Mouse (Mus musculus) heart, embryonic 12.5 days (tissue): ENCODE results near the gene Car6. TPM values are rescaled to one million over a fixed set of nuclear protein-coding genes. Genes with fewer than 3 reads are reported as not detected.
A peak's percentile ranks its signal among the peaks of the same experiment; 100 is the strongest.

Source experiments
- ATAC-seq: fragments of 200-750 bp; cut with Nextera tagmentation; 2 replicates; pipeline ENCODE4 v1.8.0; 2017; ENCODE audit warnings: moderate TSS enrichment, moderate library complexity; ENCODE audit not compliant: insufficient number of reproducible peaks, low FRiP score
- H3K27ac ChIP-seq: fragments of 300-500 bp; sonication (generic); 2 replicates; pipeline ENCODE4 v1.5.1; 2016; ENCODE audit warnings: mild to moderate bottlenecking, moderate library complexity; ENCODE audit not compliant: poor library complexity, severe bottlenecking
- H3K27me3 ChIP-seq: fragments of 300-500 bp; sonication (generic); replicated peaks from 2 replicates; pipeline ENCODE4 v1.6.1; 2016; ENCODE audit warnings: mild to moderate bottlenecking, moderate library complexity
- H3K36me3 ChIP-seq: fragments of 300-500 bp; sonication (generic); 2 replicates; pipeline ENCODE4 v1.6.1; 2016; ENCODE audit warnings: mild to moderate bottlenecking, moderate library complexity
- H3K4me1 ChIP-seq: fragments of 300-500 bp; sonication (generic); replicated peaks from 2 replicates; pipeline ENCODE4 v1.6.1; 2016; ENCODE audit warnings: mild to moderate bottlenecking
- H3K4me2 ChIP-seq: fragments of 300-500 bp; sonication (generic); 2 replicates; pipeline ENCODE4 v1.6.1; 2016; ENCODE audit warnings: mild to moderate bottlenecking, moderate library complexity
- H3K4me3 ChIP-seq: fragments of 300-500 bp; sonication (generic); 2 replicates; pipeline ENCODE4 v1.5.1; 2016; ENCODE audit warnings: mild to moderate bottlenecking
- H3K9ac ChIP-seq: fragments of 300-500 bp; sonication (generic); 2 replicates; pipeline ENCODE4 v1.6.1; 2016; ENCODE audit warnings: mild to moderate bottlenecking, moderate library complexity
- H3K9me3 ChIP-seq: fragments of 300-500 bp; sonication (generic); replicated peaks from 2 replicates; pipeline ENCODE4 v1.6.1; 2016; ENCODE audit warnings: mild to moderate bottlenecking, moderate library complexity
- WGBS: fragments of 180-500 bp; shearing (Covaris S2); methylation state at CpG from one replicate; pipeline ENCODE4 v1.1.7; 2016; 5-methylcytosine and 5-hydroxymethylcytosine counted together
- polyA plus RNA-seq: library from polyadenylated mRNA; unstranded; fragments of >200 nt; fragmentation: Nextera tagmentation; extraction: Ambion mirVana; gene quantifications from 2 replicates; pipeline ENCODE4 v1.2.1, GENCODE M21; 2016

Car6 gene
- polyA plus RNA-seq, 1 experiment from 2014 or later, result not detected

DNA sequence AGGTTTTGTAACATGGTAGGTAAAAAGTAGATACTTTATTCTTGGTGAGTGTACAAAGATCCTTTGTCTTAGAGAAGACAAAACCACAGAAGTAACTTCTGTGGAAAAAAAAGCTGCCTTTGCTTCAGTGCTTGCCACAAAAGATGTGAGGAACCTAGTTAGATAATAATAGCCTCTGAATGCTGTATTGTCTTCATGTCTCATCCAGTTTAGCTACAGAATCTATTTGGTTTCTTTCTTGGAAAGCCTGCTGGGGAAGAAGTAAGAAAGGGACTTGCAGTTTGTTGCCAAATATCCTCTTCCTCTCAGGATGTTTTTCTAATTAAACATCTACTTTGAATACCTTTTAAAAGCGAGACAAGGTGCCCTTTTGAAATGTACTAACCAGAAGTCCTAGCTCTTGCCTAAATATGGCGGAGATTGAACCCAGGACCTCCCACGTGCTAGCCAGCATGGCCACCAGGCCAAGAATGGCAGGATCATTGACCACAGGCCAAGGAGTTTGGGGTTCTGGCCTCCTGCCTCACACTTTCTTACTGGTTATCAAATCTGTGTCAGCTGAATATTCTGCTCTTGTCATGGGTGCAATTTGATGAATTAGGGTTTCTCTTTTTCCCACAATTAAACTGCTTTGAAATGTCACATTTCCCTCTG, 37.4 kb upstream of the Car6 start:
- Histone ChIP-seq H3K27me3 (no peaks in the 10 kb centered on the region), H3K4me3 (peak overlapping the region; percentile 96), H3K4me2 (peak overlapping the region; percentile 87), H3K4me1 (peaks cover 54% of the 10 kb centered on the region), H3K9ac (peak overlapping the region; percentile 99), H3K27ac (peak overlapping the region; percentile 97), H3K9me3 (no peaks in the 10 kb centered on the region), H3K36me3 (peaks cover 44% of the 10 kb centered on the region)
- 5% methylated on average over 3 of the region's 3 CpGs for WGBS
- no peak for ATAC-seq

DNA sequence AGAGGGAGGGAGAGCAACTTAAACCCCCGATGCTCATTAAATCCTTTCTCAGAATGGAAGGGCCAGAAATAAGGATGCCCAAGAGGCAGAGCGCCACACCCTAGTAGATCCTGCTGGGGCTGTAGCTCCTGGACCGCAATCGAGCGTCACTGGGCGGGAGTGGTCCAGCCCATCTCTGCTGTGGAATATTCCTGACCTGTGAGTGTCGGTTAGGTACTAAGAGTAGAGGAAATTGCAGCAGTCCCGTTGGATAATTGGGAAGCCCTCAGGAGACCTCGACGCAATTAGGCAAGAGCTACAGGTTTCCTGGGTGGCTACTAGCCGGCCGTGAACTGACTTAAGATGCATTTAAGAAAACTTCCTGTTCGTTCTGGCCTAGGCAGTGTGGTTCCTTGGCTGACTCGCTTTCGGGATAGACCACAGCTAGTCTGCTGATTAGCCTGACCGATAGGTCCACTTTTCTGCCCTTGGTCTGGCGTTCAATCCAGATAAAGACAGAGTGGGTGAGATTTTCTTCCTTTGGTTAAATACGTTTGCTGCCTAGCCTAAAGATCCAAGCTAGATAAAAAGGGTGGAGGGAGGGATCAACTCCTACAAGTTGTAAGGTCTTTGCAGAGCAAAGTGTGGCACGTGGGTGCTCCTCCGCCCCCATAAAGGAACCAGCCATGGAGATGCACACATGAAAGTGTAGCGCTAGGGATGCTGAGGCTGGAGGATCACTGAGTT, 36.7 kb upstream of the Car6 start:
- ATAC-seq, result 0 out of 2 replicates have a peak, but pooled peaks have one; percentile 24
- H3K4me1 ChIP-seq, result peaks cover 47% of the 10 kb centered on the region
- H3K9ac ChIP-seq, result peak overlapping the region; percentile 99
- peak overlapping the region; percentile 87 for H3K4me2 ChIP-seq
- no peaks in the 10 kb centered on the region for H3K27me3 ChIP-seq
- peak overlapping the region; percentile 97 for H3K27ac ChIP-seq
- peaks cover 37% of the 10 kb centered on the region for H3K36me3 ChIP-seq
- H3K9me3 ChIP-seq, result no peaks in the 10 kb centered on the region
- under 1% methylated on average over 21 of the region's 21 CpGs for WGBS
- peak overlapping the region; percentile 96 for H3K4me3 ChIP-seq

DNA sequence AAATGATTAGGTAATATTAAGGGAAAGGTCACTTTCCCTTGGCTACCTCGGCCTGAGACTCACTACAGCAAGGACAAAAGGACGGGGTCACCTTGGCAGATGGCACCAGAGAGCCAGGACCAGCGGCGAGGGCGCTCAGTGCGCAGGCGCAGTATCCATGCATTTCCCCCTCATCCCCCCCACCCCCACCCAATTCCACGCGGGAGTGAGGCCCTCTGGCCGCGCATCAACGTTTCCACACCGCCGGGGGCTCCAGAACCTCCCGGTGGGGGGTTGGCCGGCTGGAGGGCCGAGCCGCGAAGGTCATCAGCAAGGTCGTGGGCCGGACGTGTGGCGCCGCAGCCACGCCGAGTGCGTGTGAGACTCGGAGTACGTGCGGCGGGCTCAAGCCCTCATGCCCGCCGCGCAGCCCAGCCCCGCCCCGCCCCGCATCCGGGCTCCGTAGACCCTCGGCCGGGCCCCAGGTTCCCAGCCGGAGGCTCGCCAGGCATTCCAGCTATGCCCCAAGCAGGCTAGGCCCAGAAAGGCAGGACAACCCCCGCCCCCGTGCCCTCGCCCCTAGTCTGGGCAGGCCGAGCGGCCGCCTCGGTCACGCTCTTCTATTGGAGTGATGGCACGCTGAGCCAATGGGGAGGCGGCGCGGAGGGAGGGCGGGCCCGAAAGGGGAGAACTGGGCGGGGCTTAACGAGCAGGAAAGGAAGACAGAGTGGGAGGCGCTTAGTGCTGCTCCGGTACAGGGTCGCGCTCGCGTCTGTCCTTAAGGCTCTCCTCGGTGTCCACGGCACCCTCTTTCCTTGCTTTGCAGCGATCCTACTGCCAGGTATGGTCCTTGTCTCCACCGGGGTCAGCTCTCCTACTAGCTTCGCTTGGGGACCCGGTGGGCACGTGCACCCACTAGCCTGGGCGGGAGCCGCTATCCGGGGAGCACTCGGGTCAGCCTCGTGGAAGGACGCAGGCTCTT, 35.7 kb upstream of the Car6 start, which contains the start of gene Eno1:
TSS of gene Eno1 (plus strand) at position 201 of the 961 bp plus-strand sequence.
- under 1% methylated on average over 71 of the region's 78 CpGs for WGBS
- H3K9ac ChIP-seq, result peak within 1 kb of the TSS; percentile 99
- no peaks in the 10 kb centered on the region for H3K27me3 ChIP-seq
- H3K36me3 ChIP-seq, result peaks cover 27% of the 10 kb centered on the region
- H3K4me2 ChIP-seq, result peak within 1 kb of the TSS; percentile 87
- peaks cover 41% of the 10 kb centered on the region for H3K4me1 ChIP-seq
- H3K27ac ChIP-seq, result peak within 1 kb of the TSS; percentile 97
- no peaks in the 10 kb centered on the region for H3K9me3 ChIP-seq
- ATAC-seq, result peak; percentile 97
- H3K4me3 ChIP-seq, result peak within 1 kb of the TSS; percentile 96

DNA sequence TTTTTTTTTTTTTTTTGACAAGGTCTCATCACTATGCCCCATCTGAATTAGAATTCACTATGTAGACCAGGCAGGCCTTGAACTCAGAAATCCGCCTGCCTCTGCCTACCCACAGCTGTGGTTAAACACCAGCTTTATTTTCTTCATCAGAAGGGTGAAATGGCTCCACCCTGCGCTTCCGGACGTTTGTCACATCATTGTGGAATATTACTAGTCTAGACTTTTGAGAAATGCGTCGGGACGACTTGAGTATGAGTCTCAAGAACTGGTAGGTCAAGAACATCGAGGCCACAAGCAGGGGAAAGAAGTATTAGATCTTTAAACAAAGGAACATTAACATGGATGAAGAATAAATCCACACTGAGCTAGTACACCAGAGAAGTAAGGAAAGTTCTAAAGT, 34.9 kb upstream of the Car6 start:
- peak overlapping the region; percentile 96 for H3K4me3 ChIP-seq
- no peaks in the 10 kb centered on the region for H3K9me3 ChIP-seq
- H3K9ac ChIP-seq, result no peak overlapping the region; the same call in 1 of the 2 replicates
- peaks cover 41% of the 10 kb centered on the region for H3K4me1 ChIP-seq
- WGBS, result 75% methylated on average over 8 of the region's 8 CpGs
- no peaks in the 10 kb centered on the region for H3K27me3 ChIP-seq
- peaks cover 19% of the 10 kb centered on the region for H3K36me3 ChIP-seq
- ATAC-seq, result no peak
- peak overlapping the region; percentile 87 for H3K4me2 ChIP-seq
- H3K27ac ChIP-seq, result peak overlapping the region; percentile 97

DNA sequence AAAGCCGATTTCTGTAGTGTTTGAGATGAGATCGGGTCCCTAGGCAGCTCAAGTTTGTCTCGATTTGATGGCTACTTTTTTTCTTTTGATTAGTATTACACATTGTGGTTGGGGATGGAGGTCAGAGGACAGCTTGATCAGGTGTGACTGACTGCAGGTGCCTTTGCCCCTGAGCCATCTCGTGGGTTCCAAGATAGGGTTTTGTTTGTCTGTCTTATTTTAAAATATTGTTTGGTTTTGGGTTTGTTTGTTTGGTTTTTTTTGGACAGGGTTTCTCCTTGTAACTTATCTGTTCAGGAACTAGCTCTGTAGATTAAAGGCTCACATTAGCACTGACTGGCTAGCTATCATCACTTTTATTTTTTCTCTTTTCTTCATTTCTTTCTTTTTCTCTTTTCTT, 34.5 kb upstream of the Car6 start:
- peaks cover 16% of the 10 kb centered on the region for H3K36me3 ChIP-seq
- H3K27ac ChIP-seq, result no peak overlapping the region
- H3K4me1 ChIP-seq, result peaks cover 42% of the 10 kb centered on the region
- no peak for ATAC-seq
- H3K4me3 ChIP-seq, result no peak overlapping the region
- 78% methylated on average over 4 of the region's 4 CpGs for WGBS
- H3K9ac ChIP-seq, result no peak overlapping the region
- no peak overlapping the region for H3K4me2 ChIP-seq
- H3K27me3 ChIP-seq, result no peaks in the 10 kb centered on the region
- H3K9me3 ChIP-seq, result no peaks in the 10 kb centered on the region

DNA sequence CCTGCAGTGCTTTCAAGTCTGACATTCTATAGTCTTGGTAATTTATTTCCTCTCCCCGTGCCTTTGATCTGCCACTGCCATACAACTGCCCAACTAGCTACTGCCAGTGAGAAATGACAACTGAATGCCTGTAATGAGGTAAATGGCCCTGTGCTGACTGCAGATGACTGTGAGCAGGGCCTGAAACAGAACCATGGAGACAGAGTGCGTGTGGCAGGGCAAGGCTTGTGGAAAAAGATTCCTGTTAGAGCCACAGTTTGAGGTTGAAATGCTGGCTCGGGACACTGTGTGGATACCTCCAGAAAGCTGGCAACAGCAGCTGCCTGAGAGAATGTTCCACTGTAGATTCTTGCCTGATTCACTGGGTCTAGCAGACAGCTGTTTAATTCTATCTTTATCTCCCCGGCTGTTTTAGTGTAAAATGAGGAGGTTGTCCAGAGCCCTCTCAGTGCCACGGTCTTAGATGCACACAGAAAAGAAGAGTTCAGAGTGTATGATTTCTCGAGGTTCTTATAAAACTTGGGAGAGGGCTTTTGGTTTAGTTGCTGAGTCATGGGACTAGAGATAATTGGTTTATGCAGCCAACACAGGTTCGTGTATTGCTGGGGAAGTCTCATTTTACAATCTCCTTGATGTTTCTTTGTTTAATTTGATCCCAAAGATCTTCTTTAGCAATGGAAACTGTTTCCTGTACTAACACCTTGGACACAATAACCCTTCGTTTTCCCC, 33.6 kb upstream of the Car6 start:
- peaks cover 43% of the 10 kb centered on the region for H3K4me1 ChIP-seq
- no peak for ATAC-seq

DNA sequence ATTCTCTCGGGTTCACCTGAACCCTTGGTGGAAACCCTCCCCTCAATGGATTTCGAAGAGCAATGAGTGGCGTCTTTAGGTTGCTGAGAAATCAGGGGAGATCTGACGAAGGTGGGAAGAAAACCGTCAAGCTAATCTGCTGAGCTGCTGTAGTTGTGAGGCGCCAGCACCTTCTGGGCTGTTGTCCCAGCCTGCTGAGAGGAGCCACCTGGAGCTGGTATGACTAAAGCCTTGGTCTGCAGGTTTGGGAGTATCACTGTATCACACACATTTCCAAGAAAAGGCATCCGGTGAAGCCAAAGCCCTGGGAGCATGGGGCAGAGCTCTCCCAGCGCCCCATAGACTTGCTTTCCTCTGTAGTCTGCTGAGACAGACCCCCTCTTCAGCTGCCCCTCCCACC, 30.7 kb upstream of the Car6 start:
- 47% methylated on average over 8 of the region's 8 CpGs for WGBS
- no peak for ATAC-seq
- no peak overlapping the region for H3K27ac ChIP-seq
- H3K4me2 ChIP-seq, result no peak overlapping the region
- peaks cover 50% of the 10 kb centered on the region for H3K4me1 ChIP-seq
- no peaks in the 10 kb centered on the region for H3K36me3 ChIP-seq
- no peak overlapping the region for H3K4me3 ChIP-seq
- H3K9ac ChIP-seq, result no peak overlapping the region
- H3K9me3 ChIP-seq, result no peaks in the 10 kb centered on the region
- no peaks in the 10 kb centered on the region for H3K27me3 ChIP-seq

More for the DNA sequence above, 33.6 kb upstream of the Car6 start:
- no peak overlapping the region; the same call in 1 of the 2 replicates for H3K9ac ChIP-seq
- H3K36me3 ChIP-seq, result peaks cover 9% of the 10 kb centered on the region
- H3K27ac ChIP-seq, result peak overlapping the region; percentile 82
- H3K9me3 ChIP-seq, result no peaks in the 10 kb centered on the region
- no peak overlapping the region for H3K4me3 ChIP-seq
- no peak overlapping the region for H3K4me2 ChIP-seq
- 48% methylated on average over 8 of the region's 8 CpGs for WGBS
- H3K27me3 ChIP-seq, result no peaks in the 10 kb centered on the region

DNA sequence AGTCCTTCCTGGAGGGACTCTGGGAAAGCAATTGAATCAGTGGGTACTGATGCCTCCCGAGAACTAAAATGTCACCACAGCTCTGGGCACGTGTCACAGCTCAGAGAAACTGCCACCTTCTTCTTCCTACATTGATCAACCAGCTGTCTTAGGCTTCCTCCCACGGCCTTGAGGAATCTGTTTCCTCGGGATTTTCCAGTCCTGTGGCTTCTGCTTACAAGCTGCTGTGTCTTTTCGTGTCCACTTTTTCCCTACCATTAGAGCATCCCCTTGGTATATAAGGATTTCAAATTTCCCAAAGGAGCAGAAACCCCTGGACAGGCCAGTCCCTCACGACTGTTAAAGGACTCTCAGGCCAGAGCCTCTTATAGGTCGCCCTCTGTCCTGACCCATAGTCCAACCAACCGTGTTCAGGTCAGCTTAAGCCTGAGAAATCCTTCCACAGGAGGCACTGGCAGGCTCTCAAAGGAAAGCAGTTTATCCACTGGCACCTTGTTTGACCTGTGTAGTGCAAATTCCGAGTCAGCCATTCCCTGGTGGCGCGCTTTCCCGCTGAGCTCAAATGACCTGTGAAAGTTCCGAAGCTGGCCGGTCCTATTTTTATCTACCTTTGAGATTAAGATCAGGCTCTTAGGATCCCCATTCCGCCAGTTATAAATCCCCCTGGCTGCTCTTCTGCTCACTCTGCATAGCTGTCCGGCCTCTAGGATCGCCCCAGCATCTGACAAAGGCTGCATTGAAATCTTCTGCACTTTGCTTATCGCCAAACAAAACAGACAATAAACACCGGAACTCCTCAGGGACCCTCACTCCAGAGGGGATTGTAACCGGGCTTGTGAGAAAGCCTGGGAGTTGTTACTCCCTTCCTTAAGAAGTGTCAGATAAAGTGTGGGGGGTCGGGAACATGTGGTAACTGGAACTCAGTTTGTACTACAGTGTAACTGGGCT, 29.6 kb upstream of the Car6 start:
- Histone ChIP-seq H3K4me3 (no peak overlapping the region), H3K27me3 (no peaks in the 10 kb centered on the region), H3K9me3 (no peaks in the 10 kb centered on the region), H3K4me1 (peaks cover 52% of the 10 kb centered on the region), H3K4me2 (peak overlapping the region; percentile 39), H3K36me3 (no peaks in the 10 kb centered on the region), H3K27ac (peak overlapping the region; percentile 66), H3K9ac (peak overlapping the region; percentile 47; the same call in 1 of the 2 replicates)
- no peak; the same call in 1 of the 2 replicates for ATAC-seq
- WGBS, result 9% methylated on average over 21 of the region's 21 CpGs

DNA sequence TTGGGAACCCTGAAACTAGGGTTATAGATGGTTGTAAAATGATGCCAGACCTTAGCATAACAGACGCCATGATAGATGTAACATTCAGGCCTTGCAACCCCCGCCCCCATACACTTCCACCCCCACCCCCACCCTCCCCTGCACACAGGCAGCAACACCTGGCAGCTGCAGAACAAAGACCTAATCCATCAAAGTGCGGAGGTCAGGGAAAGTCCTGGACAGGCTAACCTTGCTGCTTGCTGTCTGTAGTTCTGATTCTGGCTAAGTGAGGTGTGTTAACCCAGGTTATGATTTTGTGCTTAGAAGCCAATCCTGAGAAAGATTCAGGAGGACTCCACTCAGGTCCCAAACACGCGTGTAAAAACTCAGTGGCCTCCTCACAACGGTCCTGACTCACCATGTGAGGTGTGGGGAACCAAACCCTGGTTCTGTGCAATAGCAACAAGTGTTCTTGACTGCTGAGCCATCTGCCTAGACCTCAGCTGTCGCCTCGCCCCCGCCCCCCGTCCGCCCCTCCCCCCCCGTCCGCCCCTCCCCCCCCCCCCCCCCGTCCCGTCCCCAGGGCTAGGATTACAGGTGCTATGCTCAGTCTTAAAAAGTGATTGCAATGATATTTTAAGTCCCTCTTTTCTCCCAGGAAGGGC, 28.7 kb upstream of the Car6 start:
- no peaks in the 10 kb centered on the region for H3K27me3 ChIP-seq
- H3K27ac ChIP-seq, result peak overlapping the region; percentile 66
- H3K9ac ChIP-seq, result peak overlapping the region; percentile 47; the same call in 1 of the 2 replicates
- peaks cover 52% of the 10 kb centered on the region for H3K4me1 ChIP-seq
- no peaks in the 10 kb centered on the region for H3K36me3 ChIP-seq
- ATAC-seq, result no peak
- no peaks in the 10 kb centered on the region for H3K9me3 ChIP-seq
- no peak overlapping the region for H3K4me3 ChIP-seq
- no peak overlapping the region for H3K4me2 ChIP-seq
- WGBS, result 32% methylated on average over 7 of the region's 15 CpGs
